Mouse (Mus musculus): ENCODE measurements at regions not wholly inside any gene's neighbourhood (a gene's known extent, or its start where the extent isn't known, plus 50 kb on each side); places are given as distances from the start of the nearest gene placed in this dataset.

DNA sequence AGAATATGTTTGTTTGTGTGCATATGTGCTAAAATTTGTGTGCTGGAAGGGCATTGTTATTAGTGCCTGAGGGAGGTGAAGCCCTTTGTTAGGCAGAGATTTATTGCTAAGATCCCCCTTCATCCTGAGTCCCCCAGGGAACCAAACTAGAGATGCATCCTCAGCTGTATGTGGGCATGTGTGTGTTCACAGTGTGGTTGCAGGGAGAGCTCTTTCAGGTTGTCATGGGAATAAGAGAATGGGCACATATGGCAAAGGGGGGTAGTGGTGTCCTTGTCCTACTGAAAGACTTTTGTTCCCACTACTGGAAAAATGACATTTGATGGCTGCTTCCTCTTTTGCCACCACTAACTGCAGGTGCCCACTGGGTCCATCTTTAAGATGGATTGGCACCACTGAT is 320.4 kb upstream of the Cxcr4 start:
- no peak for TF ChIP-seq CTCF (IDR thresholded peaks at IDR 0.05; ENCODE audit: insufficient read depth, low read depth, low read length)
- TF ChIP-seq POLR2A (IDR thresholded peaks at IDR 0.05; ENCODE audit: insufficient read depth, low read depth, low read length), result no peak
